ENCODE assay signal across 23 mouse cellular contexts in the genomic region with DNA sequence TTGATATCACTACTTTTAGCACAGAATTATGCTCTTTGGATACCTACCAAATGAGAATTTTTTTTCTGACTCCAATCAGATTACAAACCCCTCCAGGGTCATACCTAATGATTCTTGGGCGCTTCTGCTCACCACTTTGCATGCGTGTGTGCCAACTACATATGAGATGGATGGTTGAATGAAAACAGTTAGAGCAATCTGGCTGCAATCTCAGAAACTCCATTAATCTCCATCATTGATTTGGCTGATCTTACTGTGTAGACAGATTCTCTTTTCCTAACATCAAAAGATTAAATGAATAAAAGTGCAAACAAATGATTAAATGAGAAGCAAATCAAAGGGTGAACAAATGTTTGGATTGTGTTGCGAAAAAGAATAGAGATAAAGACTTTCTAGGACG.
DNase-seq lines count a peak whose midpoint lies in the region; ATAC-seq and TF ChIP-seq lines count a peak whose summit lies in the region.
"Had no signal": no experiment of that assay in that cellular context is flagged by ENCODE, and none has a peak within 500 bp of the region (broad histone marks: within the 10 kb centered on the region; RNA-seq: fewer than 3 reads in every experiment).

No protein-coding gene starts in this region.

- ATAC-seq in forebrain, embryonic 14.5 days = no peak
- ATAC-seq in forebrain, postnatal 0 days = no peak
- 0 out of 2 replicates have a peak, but pooled peaks have one; percentile 26 for ATAC-seq in forebrain, embryonic 16.5 days
- no peak; the same call in 1 of the 2 replicates for ATAC-seq in forebrain, embryonic 15.5 days (replicated peaks)
- no peak for ATAC-seq in midbrain, postnatal 0 days (ENCODE audit: low FRiP score)
- ATAC-seq in midbrain, embryonic 13.5 days = no peak
- no peak for ATAC-seq in hindbrain, postnatal 0 days
- ATAC-seq: activated CD4-positive, CD25-positive, alpha-beta regulatory T cell, adult 4 months; CD4-positive, CD25-positive, alpha-beta regulatory T cell, adult 4 months; Patski had no signal

- WGBS in forebrain, embryonic 14.5 days = 38% methylated on average over 4 of the region's 4 CpGs
- WGBS in forebrain, postnatal 0 days = 33% methylated on average over 4 of the region's 4 CpGs
- 36% methylated on average over 4 of the region's 4 CpGs for WGBS in forebrain, embryonic 16.5 days
- 42% methylated on average over 4 of the region's 4 CpGs for WGBS in forebrain, embryonic 15.5 days
- WGBS in midbrain, postnatal 0 days = 91% methylated on average over 4 of the region's 4 CpGs
- WGBS in midbrain, embryonic 13.5 days = 84% methylated on average over 4 of the region's 4 CpGs
- WGBS in hindbrain, postnatal 0 days = 67% methylated on average over 4 of the region's 4 CpGs

- DNase-seq in forebrain, embryonic 14.5 days (ENCODE audit: low spot score) = peak; percentile 67
- DNase-seq in forebrain, postnatal 0 days = no peak
- DNase-seq in midbrain, postnatal 0 days (ENCODE audit: low spot score) = peak; percentile 15
- DNase-seq in brain, embryonic 14.5 days (ENCODE audit: low read depth) = peak; percentile 77
- DNase-seq in hindbrain, postnatal 0 days (ENCODE audit: low spot score) = no peak
- DNase-seq: adrenal gland, adult 2 months; adrenal gland, adult 8-10 months; adrenal gland, postnatal 10 days; adrenal gland, postnatal 14 days; adrenal gland, postnatal 25 days; adrenal gland, postnatal 36 days; B cell, adult 2 months; cerebellum, adult 11 months; cerebellum, adult 11-12 months; cerebellum, adult 18-20 months had no signal

- no peak overlapping the region for H3K9ac ChIP-seq in forebrain, embryonic 14.5 days (ENCODE audit: low read length)
- no peak overlapping the region for H3K9ac ChIP-seq in forebrain, postnatal 0 days
- no peak overlapping the region for H3K9ac ChIP-seq in forebrain, embryonic 16.5 days (replicated peaks; ENCODE audit: low read depth, low read length)
- H3K9ac ChIP-seq in forebrain, embryonic 15.5 days (replicated peaks) = no peak overlapping the region
- no peak overlapping the region for H3K9ac ChIP-seq in midbrain, postnatal 0 days (replicated peaks; ENCODE audit: low read length, poor library complexity, severe bottlenecking)
- no peak overlapping the region for H3K9ac ChIP-seq in midbrain, embryonic 13.5 days (replicated peaks)
- no peak overlapping the region for H3K9ac ChIP-seq in hindbrain, postnatal 0 days (replicated peaks; ENCODE audit: low read length)

- H3K4me1 ChIP-seq in forebrain, embryonic 14.5 days (ENCODE audit: control insufficient read depth, insufficient read depth, low read length) = 0 out of 2 replicates have a peak, but pooled peaks cover 3% of the 10 kb centered on the region
- H3K4me1 ChIP-seq in forebrain, postnatal 0 days (ENCODE audit: insufficient read depth) = no peaks in the 10 kb centered on the region
- no peaks in the 10 kb centered on the region; the same call in 1 of the 2 replicates for H3K4me1 ChIP-seq in forebrain, embryonic 16.5 days (replicated peaks; ENCODE audit: control insufficient read depth, insufficient read depth, low read length)
- H3K4me1 ChIP-seq in forebrain, embryonic 15.5 days = peaks cover 11% of the 10 kb centered on the region
- no peaks in the 10 kb centered on the region for H3K4me1 ChIP-seq in midbrain, postnatal 0 days (ENCODE audit: insufficient read depth, low read length)
- H3K4me1 ChIP-seq in midbrain, embryonic 13.5 days (replicated peaks) = no peaks in the 10 kb centered on the region
- H3K4me1 ChIP-seq in hindbrain, postnatal 0 days (ENCODE audit: insufficient read depth, low read length) = no peaks in the 10 kb centered on the region

- no peak overlapping the region for H3K4me2 ChIP-seq in forebrain, embryonic 14.5 days (ENCODE audit: low read length)
- no peak overlapping the region for H3K4me2 ChIP-seq in forebrain, postnatal 0 days (ENCODE audit: low read depth)
- H3K4me2 ChIP-seq in forebrain, embryonic 16.5 days (ENCODE audit: low read length) = no peak overlapping the region
- H3K4me2 ChIP-seq in forebrain, embryonic 15.5 days (replicated peaks) = no peak overlapping the region
- no peak overlapping the region for H3K4me2 ChIP-seq in midbrain, postnatal 0 days (ENCODE audit: low read depth, low read length, poor library complexity, severe bottlenecking)
- no peak overlapping the region for H3K4me2 ChIP-seq in midbrain, embryonic 13.5 days (replicated peaks)
- H3K4me2 ChIP-seq in hindbrain, postnatal 0 days (ENCODE audit: low read depth, low read length) = no peak overlapping the region

- no peak overlapping the region for H3K4me3 ChIP-seq in forebrain, embryonic 14.5 days (ENCODE audit: low read depth, low read length)
- no peak overlapping the region for H3K4me3 ChIP-seq in forebrain, postnatal 0 days (ENCODE audit: low read depth, low read length)
- no peak overlapping the region for H3K4me3 ChIP-seq in forebrain, embryonic 16.5 days (replicated peaks; ENCODE audit: low read length)
- no peak overlapping the region for H3K4me3 ChIP-seq in forebrain, embryonic 15.5 days
- no peak overlapping the region for H3K4me3 ChIP-seq in midbrain, postnatal 0 days (ENCODE audit: low read depth, low read length)
- no peak overlapping the region for H3K4me3 ChIP-seq in midbrain, embryonic 13.5 days (replicated peaks)
- H3K4me3 ChIP-seq in hindbrain, postnatal 0 days (ENCODE audit: low read length) = no peak overlapping the region

- H3K9me3 ChIP-seq in forebrain, embryonic 14.5 days (replicated peaks; ENCODE audit: control insufficient read depth, low read length) = no peaks in the 10 kb centered on the region
- H3K9me3 ChIP-seq in forebrain, postnatal 0 days (ENCODE audit: low read length) = no peaks in the 10 kb centered on the region
- no peaks in the 10 kb centered on the region for H3K9me3 ChIP-seq in forebrain, embryonic 16.5 days (ENCODE audit: control insufficient read depth, low read length)
- H3K9me3 ChIP-seq in forebrain, embryonic 15.5 days = no peaks in the 10 kb centered on the region
- H3K9me3 ChIP-seq in midbrain, postnatal 0 days (ENCODE audit: low read length) = no peaks in the 10 kb centered on the region
- no peaks in the 10 kb centered on the region for H3K9me3 ChIP-seq in midbrain, embryonic 13.5 days
- no peaks in the 10 kb centered on the region for H3K9me3 ChIP-seq in hindbrain, postnatal 0 days (ENCODE audit: low read length)
- H3K9me3 ChIP-seq: G1E had no signal

- no peaks in the 10 kb centered on the region for H3K36me3 ChIP-seq in forebrain, embryonic 14.5 days (ENCODE audit: control insufficient read depth, insufficient read depth, low read length)
- no peaks in the 10 kb centered on the region for H3K36me3 ChIP-seq in forebrain, postnatal 0 days (ENCODE audit: insufficient read depth)
- H3K36me3 ChIP-seq in forebrain, embryonic 16.5 days (ENCODE audit: control insufficient read depth, insufficient read depth) = no peaks in the 10 kb centered on the region
- no peaks in the 10 kb centered on the region for H3K36me3 ChIP-seq in forebrain, embryonic 15.5 days
- no peaks in the 10 kb centered on the region for H3K36me3 ChIP-seq in midbrain, postnatal 0 days (ENCODE audit: insufficient read depth, low read length)
- no peaks in the 10 kb centered on the region for H3K36me3 ChIP-seq in midbrain, embryonic 13.5 days
- H3K36me3 ChIP-seq in hindbrain, postnatal 0 days (ENCODE audit: insufficient read depth, low read length) = no peaks in the 10 kb centered on the region
- H3K36me3 ChIP-seq: G1E had no signal

- TF ChIP-seq POLR2A in brain, embryonic 14.5 days (IDR thresholded peaks at IDR 0.05; ENCODE audit: borderline replicate concordance, extremely low read depth, insufficient read depth, insufficient read length, poor library complexity, severe bottlenecking) = no peak

- no peaks in the 10 kb centered on the region for H3K27me3 ChIP-seq in forebrain, embryonic 14.5 days (replicated peaks; ENCODE audit: control insufficient read depth, insufficient read depth, low read length)
- no peaks in the 10 kb centered on the region for H3K27me3 ChIP-seq in forebrain, postnatal 0 days (ENCODE audit: insufficient read depth, low read length)
- no peaks in the 10 kb centered on the region for H3K27me3 ChIP-seq in forebrain, embryonic 16.5 days (replicated peaks; ENCODE audit: control insufficient read depth, insufficient read depth, low read length)
- H3K27me3 ChIP-seq in forebrain, embryonic 15.5 days = no peaks in the 10 kb centered on the region
- H3K27me3 ChIP-seq in midbrain, postnatal 0 days (ENCODE audit: insufficient read depth, low read length) = no peaks in the 10 kb centered on the region
- no peaks in the 10 kb centered on the region for H3K27me3 ChIP-seq in midbrain, embryonic 13.5 days
- H3K27me3 ChIP-seq in hindbrain, postnatal 0 days (ENCODE audit: insufficient read depth, low read length) = no peaks in the 10 kb centered on the region
- H3K27me3 ChIP-seq: CH12.LX, Patski had no signal

- no peak for TF ChIP-seq CTCF in forebrain, postnatal 0 days (IDR thresholded peaks at IDR 0.05; ENCODE audit: low read depth)
- TF ChIP-seq CTCF in midbrain, postnatal 0 days (IDR thresholded peaks at IDR 0.05) = no peak
- TF ChIP-seq CTCF in brain, embryonic 14.5 days (IDR thresholded peaks at IDR 0.05; ENCODE audit: borderline replicate concordance, extremely low read depth, insufficient read depth, insufficient read length) = no peak
- no peak for TF ChIP-seq CTCF in hindbrain, postnatal 0 days (IDR thresholded peaks at IDR 0.05; ENCODE audit: low read depth)

- no peak overlapping the region for H3K27ac ChIP-seq in forebrain, embryonic 14.5 days (ENCODE audit: low read depth, low read length)
- H3K27ac ChIP-seq in forebrain, postnatal 0 days (ENCODE audit: low read depth, low read length) = no peak overlapping the region
- H3K27ac ChIP-seq in forebrain, embryonic 16.5 days (ENCODE audit: low read length) = no peak overlapping the region
- H3K27ac ChIP-seq in forebrain, embryonic 15.5 days (replicated peaks) = no peak overlapping the region
- no peak overlapping the region for H3K27ac ChIP-seq in midbrain, postnatal 0 days (ENCODE audit: low read depth, low read length)
- H3K27ac ChIP-seq in midbrain, embryonic 13.5 days = no peak overlapping the region
- H3K27ac ChIP-seq in hindbrain, postnatal 0 days = no peak overlapping the region

Comparison
In these comparisons a context has a peak if more than half of its experiments do, and no peak if none do; other contexts are left out.
1. DNase-seq: peak in forebrain, embryonic 14.5 days (single experiment), midbrain, postnatal 0 days (single experiment) and brain, embryonic 14.5 days (single experiment); none in forebrain, postnatal 0 days (single experiment) and hindbrain, postnatal 0 days (single experiment).